Mouse (Mus musculus) heart, postnatal 0 days (tissue): Measurements from ENCODE around the gene Il12rb1.

Source experiments
- CTCF ChIP-seq: IDR thresholded peaks from 2 replicates; pipeline ENCODE4 v1.5.1; 2016; ENCODE audit warnings: antibody characterized with exemption, control low read depth, low read depth
- EP300 ChIP-seq: IDR thresholded peaks from 2 replicates; pipeline ENCODE4 v1.6.1; 2016; ENCODE audit warnings: antibody characterized with exemption, low read depth

DNA sequence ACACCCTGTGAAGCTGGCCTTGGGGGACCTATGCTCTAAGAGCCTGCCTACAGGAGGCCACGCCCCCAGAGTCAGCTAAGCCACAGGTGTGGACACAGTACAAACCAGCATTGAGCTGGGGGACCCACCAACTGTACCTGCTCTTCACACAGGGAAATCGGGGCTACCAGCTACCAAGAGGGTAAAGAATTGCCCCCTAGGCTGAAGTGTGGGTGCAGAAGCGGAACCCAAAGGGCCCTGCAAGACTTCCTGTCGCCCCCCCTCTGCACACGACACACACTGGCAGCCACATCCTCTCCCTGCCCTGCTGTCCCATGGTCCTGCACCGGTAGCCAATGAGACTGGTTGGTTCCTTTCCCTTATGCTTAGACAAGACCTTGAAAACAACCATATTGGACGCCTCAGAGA is 17.0 kb upstream of the Il12rb1 start:
- no peak for TF ChIP-seq CTCF
- TF ChIP-seq EP300, result no peak
